Mouse (Mus musculus) ES-E14 (cell line): ENCODE results near the gene Tmem254b.
"Not testable (repeated sequence)": the region's sequence is repeated elsewhere in the genome, so short reads cannot be mapped to it uniquely, and the experiment has no call there.

Experiments used
- CHD2 ChIP-seq: IDR thresholded peaks from 2 replicates; pipeline ENCODE4 v1.6.1; 2014; ENCODE audit warnings: mild to moderate bottlenecking, low read depth, low read length, inconsistent platforms
- HCFC1 ChIP-seq: IDR thresholded peaks from 2 replicates; pipeline ENCODE4 v1.6.1; 2012; ENCODE audit warnings: low read length, inconsistent platforms, borderline replicate concordance; ENCODE audit not compliant: insufficient read depth
- ZC3H11A ChIP-seq: IDR thresholded peaks from 2 replicates; pipeline ENCODE4 v1.6.1; 2012; ENCODE audit warnings: low read depth, mild to moderate bottlenecking, inconsistent platforms, low read length, borderline replicate concordance

GRCm38 (mm10) chr14:26173955-26174354 lies 32.9 kb downstream of the Tmem254b start:
- TF ChIP-seq ZC3H11A, HCFC1, CHD2: not testable (repeated sequence)
